Comparison of ENCODE assay signal across 9 mouse cellular contexts in the genomic region with DNA sequence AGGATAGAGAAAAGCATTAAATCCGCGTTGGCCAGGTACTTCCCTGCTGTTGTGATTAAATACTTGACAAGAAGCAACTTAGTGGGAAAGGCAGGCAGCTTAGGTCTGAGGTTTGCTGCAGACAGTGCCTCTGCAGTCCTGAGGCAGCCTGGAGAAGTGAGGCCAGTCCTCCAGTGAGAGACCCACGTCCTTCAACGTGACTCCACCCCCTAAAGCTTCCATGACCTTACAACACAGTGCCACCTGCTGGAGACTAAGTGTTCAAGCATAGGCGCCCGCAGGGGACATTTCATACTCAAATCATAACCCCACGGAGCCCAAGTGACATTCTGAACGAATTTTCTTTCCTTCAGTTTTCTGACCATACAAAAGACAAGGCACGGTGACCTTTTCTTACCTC.
DNase-seq lines count a peak whose midpoint lies in the region; ATAC-seq lines count a peak whose summit lies in the region.
"Had no signal": no experiment of that assay in that cellular context is flagged by ENCODE, and none has a peak within 500 bp of the region (broad histone marks: within the 10 kb centered on the region; RNA-seq: fewer than 3 reads in every experiment).

No protein-coding gene starts in this region.

- H3K36me3 ChIP-seq in kidney, embryonic 15.5 days = no peaks in the 10 kb centered on the region
- H3K36me3 ChIP-seq in embryonic facial prominence, embryonic 11.5 days (replicated peaks; ENCODE audit: control insufficient read depth, insufficient read depth, low read depth, low read length) = no peaks in the 10 kb centered on the region

- no peaks in the 10 kb centered on the region for H3K9me3 ChIP-seq in kidney, embryonic 15.5 days (replicated peaks)
- H3K9me3 ChIP-seq in embryonic facial prominence, embryonic 11.5 days (replicated peaks; ENCODE audit: control insufficient read depth, low read length) = no peaks in the 10 kb centered on the region

- intact Hi-C loops in heart, postnatal 25 days (cut with DNase I) = loop anchor here (1.0 to 5.0 kb wide), 2 partner anchors 131 to 341 kb away; no protein-coding TSS in a partner anchor

- 43% methylated on average over 9 of the region's 9 CpGs for WGBS in kidney, embryonic 15.5 days
- 28% methylated on average over 9 of the region's 9 CpGs for WGBS in embryonic facial prominence, embryonic 11.5 days

- no peak overlapping the region for H3K4me3 ChIP-seq in kidney, embryonic 15.5 days (replicated peaks)
- no peak overlapping the region for H3K4me3 ChIP-seq in embryonic facial prominence, embryonic 11.5 days (ENCODE audit: low read depth, low read length)

- no peak overlapping the region for H3K9ac ChIP-seq in kidney, embryonic 15.5 days
- H3K9ac ChIP-seq in embryonic facial prominence, embryonic 11.5 days (replicated peaks; ENCODE audit: low read length) = no peak overlapping the region

- H3K27me3 ChIP-seq in kidney, embryonic 15.5 days = no peaks in the 10 kb centered on the region
- no peaks in the 10 kb centered on the region for H3K27me3 ChIP-seq in embryonic facial prominence, embryonic 11.5 days (ENCODE audit: control insufficient read depth, insufficient read depth, low read length)

- H3K4me1 ChIP-seq in kidney, embryonic 15.5 days = no peaks in the 10 kb centered on the region
- H3K4me1 ChIP-seq in embryonic facial prominence, embryonic 11.5 days (ENCODE audit: control insufficient read depth, insufficient read depth, low read length) = no peaks in the 10 kb centered on the region

- H3K27ac ChIP-seq in kidney, embryonic 15.5 days = no peak overlapping the region
- no peak overlapping the region for H3K27ac ChIP-seq in embryonic facial prominence, embryonic 11.5 days (replicated peaks; ENCODE audit: low read depth, low read length)
- H3K27ac ChIP-seq: macrophage had no signal

- no peak overlapping the region for H3K4me2 ChIP-seq in kidney, embryonic 15.5 days
- no peak overlapping the region for H3K4me2 ChIP-seq in embryonic facial prominence, embryonic 11.5 days (ENCODE audit: low read depth, low read length)

- DNase-seq in kidney, adult 18-20 months = peak; percentile 57
- peak; percentile 65 to 78 for DNase-seq in adrenal gland, postnatal 36 days
- DNase-seq in embryonic facial prominence, embryonic 11.5 days (ENCODE audit: low spot score) = peak; percentile 79
- peak; percentile 42 for DNase-seq in heart, postnatal 25 days (ENCODE audit: low spot score)
- DNase-seq in liver = peak; percentile 55
- DNase-seq in neural tube, embryonic 10.5 days (ENCODE audit: extremely low spot score, low spot score) = peak; percentile 30
- DNase-seq in urinary bladder, postnatal 36 days (ENCODE audit: low spot score in 2 of 2) = peak; percentile 17 to 41

- ATAC-seq in kidney, embryonic 15.5 days (replicated peaks; ENCODE audit: low FRiP score) = no peak
- ATAC-seq in embryonic facial prominence, embryonic 11.5 days (replicated peaks; ENCODE audit: insufficient number of reproducible peaks, low FRiP score, low TSS enrichment, low read depth) = 0 out of 2 replicates have a peak, but pooled peaks have one; percentile 29

Comparison
In these comparisons a context has a peak if more than half of its experiments do, and no peak if none do; other contexts are left out.
1. DNase-seq: peak in every context shown above with its lines; median percentile 79 in embryonic facial prominence, embryonic 11.5 days; 72 in adrenal gland, postnatal 36 days; 57 in kidney, adult 18-20 months; 55 in liver; 42 in heart, postnatal 25 days; 30 in neural tube, embryonic 10.5 days; 29 in urinary bladder, postnatal 36 days.